Mouse (Mus musculus) lung, postnatal 4 days (tissue): ENCODE measurements at regions not wholly inside any gene's neighbourhood (a gene's known extent, or its start where the extent isn't known, plus 50 kb on each side); places are given as distances from the start of the nearest gene placed in this dataset.

ENCODE experiments used
- DNase-seq, 2 experiments: peaks; one replicate each; pipeline ENCODE4 v3.0.0; 2021

DNA sequence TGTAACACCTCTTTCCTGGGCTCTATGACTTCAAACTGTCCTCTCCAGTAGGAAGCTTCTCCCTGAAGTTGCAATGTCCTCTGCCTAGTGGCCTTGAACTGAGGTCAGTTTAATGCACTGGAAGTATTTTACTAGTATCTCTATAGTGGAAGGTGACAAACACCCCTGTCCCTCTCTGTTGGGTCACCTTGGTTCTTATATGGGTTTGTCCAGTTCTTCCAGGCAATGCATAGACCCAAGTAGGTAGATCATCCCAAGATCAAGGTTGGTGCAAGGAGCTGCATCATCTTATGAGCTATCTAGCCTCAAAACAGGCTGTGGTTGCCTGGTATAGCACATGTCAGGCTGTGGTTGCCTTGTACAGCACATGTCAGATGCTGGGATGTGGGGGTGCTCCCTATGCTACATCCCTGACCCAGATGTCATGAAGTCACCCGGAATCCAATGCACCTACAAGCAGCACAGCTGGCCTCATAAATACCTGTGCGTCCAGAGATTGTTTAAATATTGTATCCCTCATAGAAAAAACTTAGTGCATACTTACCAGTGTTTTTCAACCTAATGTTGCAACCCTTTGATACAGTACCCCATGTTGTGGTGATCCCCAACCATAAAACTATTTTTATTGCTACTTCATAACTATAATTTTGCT is 88.4 kb upstream of the Cpm start:
- no peak for DNase-seq

DNA sequence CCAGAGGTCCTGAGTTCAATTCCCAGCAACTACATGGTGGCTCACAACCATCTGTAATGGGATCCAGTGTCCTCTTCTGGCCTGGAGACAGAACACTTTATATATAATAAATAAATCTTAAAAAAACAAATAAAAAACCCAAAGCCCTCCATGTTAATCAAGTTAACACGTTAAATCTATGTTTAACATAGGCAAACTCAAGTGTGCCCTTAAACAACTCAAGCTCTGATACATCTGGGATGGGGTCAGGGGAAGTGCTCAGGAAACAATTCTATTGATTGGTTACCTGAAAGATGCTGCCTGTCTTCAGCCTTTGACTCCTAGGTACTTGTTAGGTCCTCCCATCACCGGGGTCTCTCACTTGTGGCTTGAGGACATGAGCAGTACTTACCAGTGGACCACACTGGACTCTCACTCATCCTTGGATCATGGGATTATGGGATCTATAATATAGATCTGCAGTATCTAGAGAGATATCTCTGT is 89.1 kb upstream of the Cpm start:
- DNase-seq: no peak

GRCm38 (mm10) chr10:117539532-117539931 is 89.8 kb upstream of the Cpm start:
- DNase-seq: no peak

- no peak for DNase-seq
Measured at GRCm38 (mm10) chr10:117538725-117539124, 90.6 kb upstream of the Cpm start.

DNA sequence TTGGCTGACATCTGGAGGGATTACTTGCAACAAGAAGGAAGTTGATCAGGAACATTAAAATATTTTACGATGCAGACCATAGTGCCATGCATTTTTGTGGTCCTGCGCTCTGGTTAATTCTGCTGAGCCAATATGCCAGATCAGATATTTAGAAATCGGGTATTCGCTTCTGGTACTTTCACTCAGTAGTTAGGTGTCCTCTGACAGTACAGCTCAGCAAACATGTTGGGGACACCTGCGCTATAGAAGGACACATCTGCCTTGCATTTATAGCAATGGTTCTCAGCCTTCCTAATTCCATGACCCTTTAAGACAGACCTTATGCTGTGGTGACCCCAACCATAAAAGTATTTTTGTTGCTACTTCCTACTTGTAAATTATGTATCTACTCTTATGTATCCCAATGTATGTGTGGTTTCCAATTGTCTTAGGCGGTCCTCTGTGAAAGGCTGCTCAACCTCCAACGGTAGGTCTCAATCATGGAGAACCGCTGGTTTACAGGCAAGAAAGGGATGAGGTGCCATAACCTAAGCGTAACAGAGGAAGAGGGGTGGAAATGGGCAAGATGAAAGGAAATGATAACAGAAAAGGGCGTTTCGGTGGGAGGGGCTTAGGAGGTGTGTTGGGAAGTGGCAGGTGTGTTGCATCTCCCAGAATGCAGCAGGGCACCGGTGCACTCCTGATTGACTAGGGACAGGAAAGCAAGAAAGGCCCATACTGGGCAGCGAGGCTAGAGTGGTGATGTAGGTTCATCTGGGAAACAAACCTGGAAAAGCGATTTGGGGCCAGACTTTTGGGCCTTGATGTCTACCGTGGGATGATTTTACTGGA is 92.3 kb upstream of the Cpm start:
- DNase-seq: no peak

DNA sequence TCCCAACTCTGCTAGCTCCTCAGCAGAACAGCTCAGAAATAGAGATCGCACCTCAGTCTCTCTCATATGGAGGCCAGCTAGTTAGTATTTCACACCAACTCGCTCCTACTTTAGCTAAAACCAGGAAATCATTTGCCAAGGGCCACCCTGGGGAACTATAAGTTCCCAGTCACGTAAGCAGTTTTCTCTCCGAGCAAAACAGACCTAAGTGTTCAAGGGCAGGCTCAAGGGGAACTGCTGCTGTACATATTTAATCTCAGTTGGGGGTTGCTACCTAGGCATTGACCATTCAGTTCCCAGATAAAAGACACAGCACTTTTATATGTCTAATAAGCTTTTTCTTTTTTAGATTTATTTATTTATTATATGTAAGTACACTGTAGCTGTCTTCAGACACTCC is 93.5 kb upstream of the Cpm start:
- no peak for DNase-seq

- no peak for DNase-seq
Measured at GRCm38 (mm10) chr10:117534992-117535719, 94.1 kb upstream of the Cpm start.

DNA sequence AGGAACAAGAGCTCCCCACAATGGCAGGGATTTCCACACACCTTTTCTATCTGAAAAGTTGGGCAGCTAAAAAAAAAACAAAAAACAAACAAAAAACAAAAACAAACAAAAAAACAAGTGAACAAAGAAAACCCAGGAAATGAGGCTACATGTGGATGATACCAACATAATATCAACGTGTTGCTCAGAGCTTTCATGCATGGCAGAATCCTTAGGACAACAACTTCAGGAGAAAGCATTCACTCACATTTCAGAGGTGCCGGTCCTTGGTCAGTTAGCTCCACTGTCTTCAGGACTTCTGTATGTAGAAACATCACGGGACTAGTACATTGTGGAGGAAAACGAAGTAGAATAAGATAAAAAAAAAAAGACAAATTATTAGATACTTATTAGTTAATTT is 94.8 kb upstream of the Cpm start:
- DNase-seq: no peak

- no peak for DNase-seq
Measured at GRCm38 (mm10) chr10:117533541-117534386, 95.5 kb upstream of the Cpm start.

DNA sequence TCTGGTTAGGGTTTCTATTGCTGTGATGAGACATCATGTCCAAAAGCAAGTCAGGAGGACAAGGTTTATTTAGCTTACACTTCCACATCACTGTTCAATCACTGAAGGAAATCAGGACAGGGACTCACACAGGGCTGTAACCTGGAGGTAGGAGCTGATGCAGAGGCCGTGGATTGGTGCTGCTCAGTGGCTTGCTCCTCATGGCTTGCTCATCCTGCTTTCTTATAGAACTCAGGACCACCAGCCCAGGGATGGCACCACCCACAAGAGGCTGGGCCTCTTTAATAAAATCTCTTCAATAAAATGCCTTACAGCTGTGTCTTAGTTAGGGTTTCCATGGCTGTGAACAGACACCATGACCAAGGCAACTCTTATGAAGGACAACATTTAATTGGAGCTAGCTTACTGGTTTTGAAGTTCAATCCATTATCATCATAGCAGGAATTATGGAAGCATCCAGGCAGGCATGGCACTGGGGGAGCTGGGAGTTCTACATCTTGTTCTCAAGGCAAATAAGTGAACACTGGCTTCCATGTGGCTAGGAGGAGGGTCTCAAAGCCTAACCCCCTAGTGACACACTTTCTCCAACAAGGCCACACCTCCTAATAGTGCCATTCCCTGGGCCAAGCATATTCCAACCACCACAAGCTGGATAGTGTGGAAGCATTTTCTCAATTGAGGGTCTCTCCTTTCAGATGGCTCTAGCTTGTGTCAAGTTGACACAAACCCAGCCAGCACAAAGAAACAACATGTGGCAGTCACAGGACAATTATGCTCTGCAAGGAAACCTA is 96.4 kb upstream of the Cpm start:
- no peak for DNase-seq

DNA sequence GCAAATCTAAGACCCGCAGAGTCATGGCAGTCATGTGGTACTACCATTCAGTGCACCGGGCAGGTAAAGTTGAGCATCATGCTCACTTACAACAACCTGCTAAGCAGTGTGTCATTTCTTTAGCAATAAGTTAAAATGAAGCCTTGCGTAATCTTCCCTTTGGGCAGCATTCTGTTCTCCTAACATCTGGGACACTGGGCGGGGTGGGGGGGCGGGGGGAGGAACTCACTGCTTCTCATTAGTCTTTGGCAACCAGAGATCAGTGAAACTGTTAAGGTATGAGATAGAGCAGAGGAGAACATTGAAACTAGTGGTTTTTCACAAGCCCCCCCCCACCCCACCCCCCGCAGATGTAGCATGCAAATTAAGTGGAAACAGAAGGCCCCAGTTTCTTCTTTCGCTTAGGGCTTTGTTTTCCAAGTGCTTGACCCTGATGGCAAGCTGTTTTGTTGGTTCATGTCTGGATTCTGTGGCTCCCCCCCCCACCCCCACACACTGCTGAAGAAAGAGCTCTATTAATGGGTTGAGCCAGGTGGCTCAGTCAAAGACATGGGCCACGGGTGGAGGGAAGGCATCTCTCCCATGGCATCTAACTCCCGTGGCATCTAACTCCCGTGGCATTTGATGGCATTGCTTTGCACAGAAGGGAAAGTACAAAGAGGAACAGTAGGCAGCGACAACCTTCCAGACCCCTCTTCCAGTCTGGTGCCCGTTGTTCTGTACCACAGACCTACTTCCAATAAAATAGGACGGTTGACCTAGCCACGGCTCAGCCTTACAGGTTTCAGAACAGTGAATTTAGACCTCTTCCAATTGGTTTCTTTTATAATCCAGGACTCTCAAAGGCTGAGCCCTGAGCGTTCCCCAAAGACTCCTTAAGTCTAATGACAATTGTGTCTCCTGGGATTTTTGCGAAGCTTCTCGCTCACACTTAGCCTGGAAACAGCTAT is 97.2 kb upstream of the Cpm start:
- DNase-seq: no peak

- DNase-seq: no peak
Measured at GRCm38 (mm10) chr10:117530859-117531602, 98.3 kb upstream of the Cpm start.

DNA sequence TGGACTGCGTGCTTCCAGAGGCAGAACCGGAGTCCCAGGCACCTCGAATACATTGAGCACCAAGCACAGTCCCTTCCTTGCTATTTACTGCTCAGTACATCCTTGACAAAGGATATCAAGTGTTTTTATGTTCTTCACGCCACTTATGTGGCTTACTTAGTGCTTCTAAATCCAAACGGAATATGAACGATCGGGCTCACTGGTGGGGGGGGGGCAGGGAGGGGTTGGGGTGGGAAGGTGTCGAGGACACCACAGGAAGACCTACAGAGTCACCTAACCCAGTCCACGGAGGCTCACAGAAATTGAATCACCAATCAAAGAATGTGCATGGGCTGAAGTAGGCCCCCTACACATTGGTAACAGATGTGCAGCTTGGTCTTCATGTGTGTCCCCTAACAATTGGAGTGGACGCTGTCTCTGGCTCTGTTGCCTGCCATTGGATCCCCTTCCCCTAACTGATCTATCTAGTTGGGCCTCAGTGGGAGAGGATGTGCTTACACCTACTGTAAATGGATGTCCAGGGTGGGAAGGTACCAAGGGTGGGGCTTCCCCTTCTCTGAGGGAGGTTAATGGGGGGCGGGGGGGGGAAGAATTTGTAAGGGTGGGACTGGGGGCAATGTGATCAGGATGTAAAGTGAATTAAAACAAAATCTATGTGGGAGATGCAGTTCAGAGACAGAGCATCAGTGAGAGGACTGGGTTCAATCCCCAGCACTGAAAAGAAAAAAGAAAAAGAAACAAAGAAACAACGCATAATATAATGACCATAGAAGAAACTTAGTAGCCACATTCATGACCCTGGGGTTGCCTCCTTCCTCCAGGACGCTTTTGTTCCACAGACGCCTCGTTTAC is 99.1 kb upstream of the Cpm start:
- DNase-seq: no peak

DNA sequence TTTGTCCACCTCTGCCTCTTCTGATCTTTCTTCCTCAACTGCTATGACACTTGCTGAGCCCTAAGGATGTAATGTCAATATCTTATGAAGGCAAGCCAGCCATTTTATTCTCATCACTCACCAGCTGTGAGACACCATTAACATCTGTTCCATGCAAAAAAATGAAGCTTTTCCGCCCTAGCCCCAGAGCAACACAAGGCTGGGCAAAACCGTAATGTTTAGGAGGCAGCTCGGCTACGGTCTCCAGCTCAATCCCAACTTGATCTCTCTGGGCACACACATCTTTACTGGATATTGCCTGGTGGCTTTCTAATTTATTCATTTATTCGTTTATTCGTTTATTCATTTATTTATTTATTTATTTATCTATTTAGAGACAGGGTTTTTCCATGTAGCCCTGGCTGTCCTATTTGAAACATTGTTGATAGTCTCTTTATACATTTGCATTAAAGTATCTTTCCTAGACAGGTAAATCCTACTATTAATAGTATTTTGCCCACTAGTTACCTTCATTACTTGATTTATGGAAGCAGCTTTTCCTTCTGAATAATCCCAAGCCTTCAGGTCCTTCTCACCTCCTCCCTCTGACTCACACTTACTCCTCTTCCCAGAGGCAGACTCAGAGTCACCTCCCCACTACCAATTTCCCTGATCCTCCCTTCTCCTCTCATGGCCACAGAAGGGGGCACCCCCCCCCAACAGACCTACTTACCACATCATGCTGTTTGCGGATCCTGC is 99.9 kb upstream of the Cpm start:
- no peak for DNase-seq

DNA sequence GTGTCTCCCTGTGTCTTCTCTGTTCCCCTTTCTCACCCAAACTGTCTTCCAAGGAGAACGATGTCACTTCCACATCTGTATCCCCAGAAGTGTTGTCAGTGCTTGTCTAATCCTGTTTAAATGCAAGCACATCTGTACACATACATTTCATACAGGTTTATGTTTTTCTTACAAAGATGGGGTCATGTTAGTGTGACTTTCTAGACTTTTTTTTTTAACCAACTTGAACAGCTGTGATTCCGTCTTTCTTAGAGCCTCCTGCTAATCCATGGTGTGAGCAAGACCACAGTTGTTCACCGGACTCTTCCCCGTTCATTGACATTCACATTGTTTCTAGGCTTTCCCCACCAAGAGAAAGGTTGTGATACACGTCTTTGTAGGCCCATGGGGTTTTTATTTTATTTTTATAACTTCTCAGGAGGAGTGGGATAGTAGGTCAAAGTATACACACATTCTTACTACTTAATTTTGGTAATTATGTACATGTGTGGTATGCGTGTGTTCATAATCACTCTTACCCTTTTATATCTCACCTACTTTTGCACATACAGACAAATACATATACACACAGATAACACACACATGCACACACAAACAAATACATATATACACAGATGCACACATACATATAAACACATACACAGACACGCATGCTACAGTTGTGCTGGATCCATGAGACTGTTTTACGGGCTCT is 100.6 kb upstream of the Cpm start:
- no peak for DNase-seq

DNA sequence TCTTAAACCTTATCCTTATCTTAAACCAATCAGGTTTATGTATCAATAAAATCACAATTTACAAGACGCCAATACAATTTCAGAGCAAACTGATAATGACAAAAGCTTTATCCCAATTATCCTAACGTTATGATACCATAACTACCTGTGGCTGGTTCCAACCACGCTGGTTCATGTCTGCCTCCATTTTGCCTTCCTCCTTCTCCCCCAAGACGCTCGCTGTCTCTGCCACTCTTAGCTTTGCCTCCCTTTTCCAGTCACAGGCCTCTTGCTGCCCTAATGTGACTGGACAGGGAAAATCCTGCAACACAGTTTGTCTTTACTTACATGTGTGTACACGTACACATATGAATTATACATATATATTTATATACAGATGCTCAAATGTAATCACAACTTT is 101.3 kb upstream of the Cpm start:
- no peak for DNase-seq

- DNase-seq: no peak
Measured at GRCm38 (mm10) chr10:117527243-117527642, 102.1 kb upstream of the Cpm start.

DNA sequence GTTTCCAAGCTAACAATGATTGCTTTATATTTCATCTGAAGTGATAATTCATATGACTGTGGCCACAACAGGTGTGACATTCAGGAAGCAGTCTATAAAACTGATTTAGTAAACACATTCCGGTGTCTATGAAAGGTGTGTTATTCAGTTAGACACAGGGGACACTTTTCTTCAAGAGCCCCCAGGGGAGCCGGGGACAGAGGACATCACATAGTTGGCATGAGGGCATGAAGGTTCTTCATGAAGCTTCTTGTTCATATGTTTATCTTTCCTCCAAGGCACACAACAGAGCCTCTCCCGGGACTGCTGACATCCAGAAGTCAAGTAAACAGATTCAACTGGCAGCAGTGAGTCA is 102.5 kb upstream of the Cpm start:
- DNase-seq: no peak
